Mouse (Mus musculus) intestine, embryonic 16.5 days (tissue): Measurements from ENCODE around the gene Ergic2. TPM values are rescaled to one million over a fixed set of nuclear protein-coding genes. Genes with fewer than 3 reads are reported as not detected.

Experiments
- ATAC-seq: fragments of 200-750 bp; cut with Nextera tagmentation; 2 replicates; pipeline ENCODE4 v1.8.0; 2017; ENCODE audit warnings: moderate TSS enrichment, moderate library complexity
- H3K27ac ChIP-seq: fragments of 300-500 bp; sonication (generic); 2 replicates; pipeline ENCODE4 v1.5.1; 2014; ENCODE audit warnings: mild to moderate bottlenecking, low read length
- H3K27me3 ChIP-seq: fragments of 300-500 bp; sonication (generic); replicated peaks from 2 replicates; pipeline ENCODE4 v1.6.1; 2014; ENCODE audit warnings: low read length, control low read depth, mixed read lengths; ENCODE audit not compliant: control insufficient read depth, insufficient read depth
- H3K36me3 ChIP-seq: fragments of 300-500 bp; sonication (generic); 2 replicates; pipeline ENCODE4 v1.6.1; 2014; ENCODE audit warnings: low read length, control low read depth; ENCODE audit not compliant: control insufficient read depth, insufficient read depth
- H3K4me1 ChIP-seq: fragments of 300-500 bp; sonication (generic); 2 replicates; pipeline ENCODE4 v1.6.1; 2014; ENCODE audit warnings: low read length, control low read depth, mixed read lengths; ENCODE audit not compliant: control insufficient read depth, insufficient read depth
- H3K4me2 ChIP-seq: fragments of 300-500 bp; sonication (generic); 2 replicates; pipeline ENCODE4 v1.6.1; 2014; ENCODE audit warnings: low read depth, low read length, control low read depth
- H3K4me3 ChIP-seq: fragments of 300-500 bp; sonication (generic); 2 replicates; pipeline ENCODE4 v1.5.1; 2014; ENCODE audit warnings: mild to moderate bottlenecking, low read length
- H3K9ac ChIP-seq: fragments of 300-500 bp; sonication (generic); 2 replicates; pipeline ENCODE4 v1.6.1; 2014; ENCODE audit warnings: low read depth, low read length
- H3K9me3 ChIP-seq: fragments of 300-500 bp; sonication (generic); 2 replicates; pipeline ENCODE4 v1.6.1; 2016; ENCODE audit warnings: low read length, control low read depth; ENCODE audit not compliant: control insufficient read depth
- WGBS: fragments of 180-500 bp; shearing (Covaris S2); extraction: QIAGEN DNeasy Blood & Tissue Kit; methylation state at CpG from one replicate; pipeline ENCODE4 v1.1.7; 2014; 5-methylcytosine and 5-hydroxymethylcytosine counted together
- polyA plus RNA-seq: library from polyadenylated mRNA; unstranded; fragments of >200 nt; fragmentation: Nextera tagmentation; extraction: Ambion mirVana; gene quantifications from 2 replicates; pipeline ENCODE4 v1.2.1, GENCODE M21; 2015

Gene Ergic2
- polyA plus RNA-seq, 1 experiment from 2014 or later, result 206 TPM

GRCm38 (mm10) chr6:148246544-148246943 lies 34.4 kb upstream of the Ergic2 start:
- Histone ChIP-seq H3K4me3 (no peak overlapping the region), H3K27me3 (no peaks in the 10 kb centered on the region)
- 79% methylated on average over 7 of the region's 7 CpGs for whole genome bisulfite sequencing

GRCm38 (mm10) chr6:148244836-148245235 lies 32.7 kb upstream of the Ergic2 start:
- 39% methylated on average over 1 of the region's 1 CpGs for WGBS
- Histone ChIP-seq H3K9me3 (no peaks in the 10 kb centered on the region), H3K9ac (no peak overlapping the region), H3K27me3 (no peaks in the 10 kb centered on the region), H3K4me3 (no peak overlapping the region), H3K36me3 (no peaks in the 10 kb centered on the region), H3K4me2 (no peak overlapping the region), H3K4me1 (no peaks in the 10 kb centered on the region), H3K27ac (no peak overlapping the region)
- no peak for ATAC-seq

More at GRCm38 (mm10) chr6:148246544-148246943, 34.4 kb upstream of the Ergic2 start:
- H3K9ac ChIP-seq, result no peak overlapping the region
- no peaks in the 10 kb centered on the region for H3K36me3 ChIP-seq
- H3K27ac ChIP-seq, result no peak overlapping the region
- no peak; the same call in 1 of the 2 replicates for ATAC-seq
- H3K4me1 ChIP-seq, result no peaks in the 10 kb centered on the region
- H3K4me2 ChIP-seq, result no peak overlapping the region
- H3K9me3 ChIP-seq, result no peaks in the 10 kb centered on the region

GRCm38 (mm10) chr6:148242304-148242703 lies 30.1 kb upstream of the Ergic2 start:
- Histone ChIP-seq H3K36me3 (no peaks in the 10 kb centered on the region), H3K27ac (no peak overlapping the region)

GRCm38 (mm10) chr6:148241685-148242084 lies 29.5 kb upstream of the Ergic2 start:
- no peak overlapping the region for H3K27ac ChIP-seq
- no peaks in the 10 kb centered on the region for H3K36me3 ChIP-seq
- H3K27me3 ChIP-seq, result no peaks in the 10 kb centered on the region
- 92% methylated on average over 5 of the region's 5 CpGs for WGBS
- no peak for ATAC-seq
- no peak overlapping the region for H3K4me3 ChIP-seq
- no peak overlapping the region for H3K4me2 ChIP-seq
- H3K9ac ChIP-seq, result no peak overlapping the region
- no peaks in the 10 kb centered on the region for H3K9me3 ChIP-seq
- H3K4me1 ChIP-seq, result no peaks in the 10 kb centered on the region

More at GRCm38 (mm10) chr6:148242304-148242703, 30.1 kb upstream of the Ergic2 start:
- H3K9ac ChIP-seq, result no peak overlapping the region
- H3K4me1 ChIP-seq, result no peaks in the 10 kb centered on the region
- H3K4me2 ChIP-seq, result no peak overlapping the region
- 58% methylated on average over 3 of the region's 3 CpGs for WGBS
- H3K27me3 ChIP-seq, result no peaks in the 10 kb centered on the region
- ATAC-seq, result no peak
- no peaks in the 10 kb centered on the region for H3K9me3 ChIP-seq
- no peak overlapping the region for H3K4me3 ChIP-seq

GRCm38 (mm10) chr6:148239311-148239710 lies 27.1 kb upstream of the Ergic2 start:
- WGBS, result 100% methylated on average over 1 of the region's 1 CpGs
- H3K9me3 ChIP-seq, result no peaks in the 10 kb centered on the region
- ATAC-seq, result no peak
- H3K9ac ChIP-seq, result no peak overlapping the region
- no peak overlapping the region for H3K27ac ChIP-seq
- H3K27me3 ChIP-seq, result no peaks in the 10 kb centered on the region
- H3K4me1 ChIP-seq, result no peaks in the 10 kb centered on the region
- H3K4me2 ChIP-seq, result no peak overlapping the region
- no peaks in the 10 kb centered on the region for H3K36me3 ChIP-seq
- H3K4me3 ChIP-seq, result no peak overlapping the region

GRCm38 (mm10) chr6:148237453-148237852 lies 25.3 kb upstream of the Ergic2 start:
- Histone ChIP-seq H3K9ac (no peak overlapping the region), H3K9me3 (no peaks in the 10 kb centered on the region), H3K27me3 (no peaks in the 10 kb centered on the region), H3K27ac (no peak overlapping the region), H3K36me3 (no peaks in the 10 kb centered on the region), H3K4me3 (no peak overlapping the region), H3K4me2 (no peak overlapping the region), H3K4me1 (no peaks in the 10 kb centered on the region)
- ATAC-seq, result no peak
- 76% methylated on average over 5 of the region's 5 CpGs for WGBS

GRCm38 (mm10) chr6:148234105-148234828 lies 22.1 kb upstream of the Ergic2 start:
- Histone ChIP-seq H3K9me3 (no peaks in the 10 kb centered on the region), H3K9ac (no peak overlapping the region), H3K4me1 (no peaks in the 10 kb centered on the region), H3K27ac (no peak overlapping the region), H3K27me3 (no peaks in the 10 kb centered on the region), H3K36me3 (no peaks in the 10 kb centered on the region), H3K4me3 (no peak overlapping the region), H3K4me2 (no peak overlapping the region)
- no peak for ATAC-seq
- 76% methylated on average over 3 of the region's 3 CpGs for WGBS

- no peak overlapping the region for H3K4me2 ChIP-seq
- H3K4me1 ChIP-seq, result no peaks in the 10 kb centered on the region
- WGBS, result 61% methylated on average over 3 of the region's 3 CpGs
- H3K9ac ChIP-seq, result no peak overlapping the region
- ATAC-seq, result no peak
- H3K27me3 ChIP-seq, result no peaks in the 10 kb centered on the region
- no peaks in the 10 kb centered on the region for H3K36me3 ChIP-seq
- no peak overlapping the region for H3K4me3 ChIP-seq
- no peak overlapping the region for H3K27ac ChIP-seq
- no peaks in the 10 kb centered on the region for H3K9me3 ChIP-seq
Measured at GRCm38 (mm10) chr6:148227542-148227941, 15.4 kb upstream of the Ergic2 start.

GRCm38 (mm10) chr6:148222686-148223085 lies 10.5 kb upstream of the Ergic2 start:
- WGBS, result 77% methylated on average over 2 of the region's 2 CpGs

More at GRCm38 (mm10) chr6:148222686-148223085, 10.5 kb upstream of the Ergic2 start:
- no peak overlapping the region for H3K4me2 ChIP-seq
- H3K9ac ChIP-seq, result no peak overlapping the region
- no peaks in the 10 kb centered on the region for H3K27me3 ChIP-seq
- no peak overlapping the region for H3K4me3 ChIP-seq
- H3K9me3 ChIP-seq, result no peaks in the 10 kb centered on the region
- no peak overlapping the region for H3K27ac ChIP-seq
- H3K4me1 ChIP-seq, result no peaks in the 10 kb centered on the region
- ATAC-seq, result no peak
- no peaks in the 10 kb centered on the region for H3K36me3 ChIP-seq
